9 mouse cellular contexts compared by ENCODE assay signal in genomic region chr12:100908298-100909034, GRCm38 (mm10). TPM values are rescaled to one million over a fixed set of nuclear protein-coding genes. Genes with fewer than 3 reads are reported as not detected.
DNase-seq lines count a peak whose midpoint lies in the region; ATAC-seq and TF ChIP-seq lines count a peak whose summit lies in the region.
"Had no signal": no experiment of that assay in that cellular context is flagged by ENCODE, and none has a peak within 500 bp of the region (broad histone marks: within the 10 kb centered on the region; RNA-seq: fewer than 3 reads in every experiment).

No protein-coding gene starts in this region.

- peak overlapping the region; percentile 68 for H3K9ac ChIP-seq in embryonic facial prominence, embryonic 13.5 days
- H3K9ac ChIP-seq in intestine, embryonic 16.5 days (ENCODE audit: low read depth, low read length) = peak overlapping the region; percentile 60; the same call in 1 of the 2 replicates
- peak overlapping the region; percentile 63 for H3K9ac ChIP-seq in neural tube, embryonic 14.5 days (replicated peaks; ENCODE audit: low read depth, low read length)

- no peaks in the 10 kb centered on the region for H3K9me3 ChIP-seq in embryonic facial prominence, embryonic 13.5 days
- H3K9me3 ChIP-seq in intestine, embryonic 16.5 days (ENCODE audit: control insufficient read depth, low read length) = no peaks in the 10 kb centered on the region
- no peaks in the 10 kb centered on the region for H3K9me3 ChIP-seq in neural tube, embryonic 14.5 days (ENCODE audit: control insufficient read depth, low read length)

- no peak for TF ChIP-seq CTCF in layer of hippocampus, adult 2 months (conservative IDR thresholded peaks at IDR 0.05)

- peak overlapping the region; percentile 57 for H3K4me3 ChIP-seq in layer of hippocampus, adult 2 months
- peak overlapping the region; percentile 45 for H3K4me3 ChIP-seq in embryonic facial prominence, embryonic 13.5 days
- peak overlapping the region; percentile 55 for H3K4me3 ChIP-seq in intestine, embryonic 16.5 days (ENCODE audit: low read length)
- peak overlapping the region; percentile 37 for H3K4me3 ChIP-seq in neural tube, embryonic 14.5 days (ENCODE audit: low read depth, low read length)

- H3K36me3 ChIP-seq in embryonic facial prominence, embryonic 13.5 days = no peaks in the 10 kb centered on the region
- H3K36me3 ChIP-seq in intestine, embryonic 16.5 days (ENCODE audit: control insufficient read depth, insufficient read depth, low read length) = 0 out of 2 replicates have a peak, but pooled peaks cover 1% of the 10 kb centered on the region
- peaks cover 4% of the 10 kb centered on the region; the same call in 1 of the 2 replicates for H3K36me3 ChIP-seq in neural tube, embryonic 14.5 days (ENCODE audit: control insufficient read depth, insufficient read depth, low read length)

- H3K4me2 ChIP-seq in embryonic facial prominence, embryonic 13.5 days = peak overlapping the region; percentile 76
- H3K4me2 ChIP-seq in intestine, embryonic 16.5 days (ENCODE audit: low read depth, low read length) = peak overlapping the region; percentile 96
- H3K4me2 ChIP-seq in neural tube, embryonic 14.5 days (ENCODE audit: low read depth, low read length) = peak overlapping the region; percentile 86

- H3K27ac ChIP-seq in layer of hippocampus, adult 2 months = peak overlapping the region; percentile 59
- H3K27ac ChIP-seq in embryonic facial prominence, embryonic 13.5 days = no peak overlapping the region
- H3K27ac ChIP-seq in intestine, embryonic 16.5 days (ENCODE audit: low read length) = no peak overlapping the region
- no peak overlapping the region for H3K27ac ChIP-seq in neural tube, embryonic 14.5 days (ENCODE audit: low read depth, low read length)

- ATAC-seq in embryonic facial prominence, embryonic 13.5 days (ENCODE audit: insufficient number of reproducible peaks, insufficient read depth, low FRiP score, low TSS enrichment, low read depth) = no peak
- peak; percentile 22 for ATAC-seq in intestine, embryonic 16.5 days
- peak; percentile 19; the same call in 1 of the 2 replicates for ATAC-seq in neural tube, embryonic 14.5 days (ENCODE audit: low read depth)
- ATAC-seq: activated CD4-positive, CD25-positive, alpha-beta regulatory T cell, adult 4 months had no signal

- no peak for DNase-seq in layer of hippocampus, adult 2 months (ENCODE audit: low spot score in 2 of 2)
- no peak for DNase-seq in layer of hippocampus, adult 9-10 months (ENCODE audit: low spot score)
- DNase-seq in urinary bladder, postnatal 25 days (ENCODE audit: low spot score) = no peak
- no peak for DNase-seq in spleen, postnatal 10 days (ENCODE audit: low spot score in 2 of 2)
- no peak for DNase-seq in thymus, postnatal 10 days (ENCODE audit: low spot score in 2 of 2)

- 23% methylated on average over 10 of the region's 10 CpGs for WGBS in embryonic facial prominence, embryonic 13.5 days
- WGBS in intestine, embryonic 16.5 days = 33% methylated on average over 9 of the region's 10 CpGs
- 21% methylated on average over 10 of the region's 10 CpGs for WGBS in neural tube, embryonic 14.5 days

- peaks cover 41% of the 10 kb centered on the region for H3K27me3 ChIP-seq in embryonic facial prominence, embryonic 13.5 days
- peaks cover 5% of the 10 kb centered on the region; the same call in 1 of the 2 replicates for H3K27me3 ChIP-seq in intestine, embryonic 16.5 days (replicated peaks; ENCODE audit: control insufficient read depth, insufficient read depth, low read length)
- no peaks in the 10 kb centered on the region; the same call in 1 of the 2 replicates for H3K27me3 ChIP-seq in neural tube, embryonic 14.5 days (ENCODE audit: control insufficient read depth, insufficient read depth, low read length)

- H3K4me1 ChIP-seq in embryonic facial prominence, embryonic 13.5 days = peaks cover 8% of the 10 kb centered on the region
- H3K4me1 ChIP-seq in intestine, embryonic 16.5 days (ENCODE audit: control insufficient read depth, insufficient read depth, low read length) = peaks cover 9% of the 10 kb centered on the region
- H3K4me1 ChIP-seq in neural tube, embryonic 14.5 days (ENCODE audit: control insufficient read depth, insufficient read depth, low read length) = no peaks in the 10 kb centered on the region

RNA-seq across cellular contexts. Expression of gene Gpr68, which starts 0.5 kb away (rescaled TPM):
- 10 to 100 TPM; 20.1 to 22.2 TPM for total RNA-seq in layer of hippocampus, adult 2 months (2021)
- 0.62 and 0.69 TPM in 2 replicates for polyA plus RNA-seq in embryonic facial prominence, embryonic 13.5 days (2015; fragmentation: Nextera tagmentation; extraction: Ambion mirVana)
- 0.48 and 0.56 TPM in 2 replicates for polyA plus RNA-seq in intestine, embryonic 16.5 days (2015; fragmentation: Nextera tagmentation; extraction: Ambion mirVana)
- polyA plus RNA-seq in neural tube, embryonic 14.5 days (2014; fragmentation: Nextera tagmentation; extraction: Ambion mirVana) = 4.3 and 5.4 TPM in 2 replicates
